ENCODE assay signal across 8 mouse cellular contexts in genomic region chr1:43092056-43093015, GRCm38 (mm10). TPM values are rescaled to one million over a fixed set of nuclear protein-coding genes. Genes with fewer than 3 reads are reported as not detected.
DNase-seq lines count a peak whose midpoint lies in the region; ATAC-seq and TF ChIP-seq lines count a peak whose summit lies in the region.

No protein-coding gene starts in this region.

- peak overlapping the region; percentile 91 for H3K9ac ChIP-seq in forebrain, embryonic 13.5 days
- peak overlapping the region; percentile 90 for H3K9ac ChIP-seq in heart, postnatal 0 days (replicated peaks; ENCODE audit: low read depth, low read length)
- H3K9ac ChIP-seq in liver, embryonic 15.5 days, result peak overlapping the region; percentile 84
- H3K9ac ChIP-seq in neural tube, embryonic 11.5 days (ENCODE audit: low read length), result peak overlapping the region; percentile 89
- H3K9ac ChIP-seq in stomach, embryonic 16.5 days (ENCODE audit: low read length), result peak overlapping the region; percentile 90

- no peaks in the 10 kb centered on the region for H3K9me3 ChIP-seq in E14TG2a.4 (ENCODE audit: low read length)
- no peaks in the 10 kb centered on the region for H3K9me3 ChIP-seq in forebrain, embryonic 13.5 days (replicated peaks)
- no peaks in the 10 kb centered on the region for H3K9me3 ChIP-seq in heart, postnatal 0 days (replicated peaks; ENCODE audit: control insufficient read depth, low read length)
- H3K9me3 ChIP-seq in liver, embryonic 15.5 days (replicated peaks), result no peaks in the 10 kb centered on the region
- H3K9me3 ChIP-seq in neural tube, embryonic 11.5 days (ENCODE audit: control insufficient read depth, low read length), result no peaks in the 10 kb centered on the region
- H3K9me3 ChIP-seq in stomach, embryonic 16.5 days (replicated peaks; ENCODE audit: control insufficient read depth, low read length), result no peaks in the 10 kb centered on the region

- H3K27ac ChIP-seq in forebrain, embryonic 13.5 days, result peak overlapping the region; percentile 72
- peak overlapping the region; percentile 79 for H3K27ac ChIP-seq in heart, postnatal 0 days (ENCODE audit: low read depth)
- H3K27ac ChIP-seq in liver, embryonic 15.5 days (replicated peaks), result peak overlapping the region; percentile 67
- peak overlapping the region; percentile 82 for H3K27ac ChIP-seq in neural tube, embryonic 11.5 days (ENCODE audit: low read depth, low read length)
- peak overlapping the region; percentile 70 for H3K27ac ChIP-seq in stomach, embryonic 16.5 days (ENCODE audit: low read length)

- H3K36me3 ChIP-seq in E14TG2a.4 (ENCODE audit: insufficient read depth, low read length), result peaks cover 11% of the 10 kb centered on the region; the same call in 1 of the 2 replicates
- H3K36me3 ChIP-seq in forebrain, embryonic 13.5 days (ENCODE audit: poor library complexity, severe bottlenecking), result no peaks in the 10 kb centered on the region
- H3K36me3 ChIP-seq in heart, postnatal 0 days (replicated peaks; ENCODE audit: control insufficient read depth, insufficient read depth, low read length), result no peaks in the 10 kb centered on the region
- 0 out of 2 replicates have a peak, but pooled peaks cover 7% of the 10 kb centered on the region for H3K36me3 ChIP-seq in liver, embryonic 15.5 days (replicated peaks)
- no peaks in the 10 kb centered on the region for H3K36me3 ChIP-seq in neural tube, embryonic 11.5 days (ENCODE audit: control insufficient read depth, insufficient read depth, low read length)
- no peaks in the 10 kb centered on the region for H3K36me3 ChIP-seq in stomach, embryonic 16.5 days (ENCODE audit: control insufficient read depth, insufficient read depth, low read length)

- peak overlapping the region; percentile 86 for H3K4me3 ChIP-seq in E14TG2a.4 (replicated peaks; ENCODE audit: low read length)
- H3K4me3 ChIP-seq in forebrain, embryonic 13.5 days, result peak overlapping the region; percentile 76
- H3K4me3 ChIP-seq in heart, postnatal 0 days (ENCODE audit: low read depth, low read length), result peak overlapping the region; percentile 84
- peak overlapping the region; percentile 79 for H3K4me3 ChIP-seq in liver, embryonic 15.5 days (replicated peaks)
- peak overlapping the region; percentile 74 for H3K4me3 ChIP-seq in neural tube, embryonic 11.5 days (ENCODE audit: low read depth, low read length)
- peak overlapping the region; percentile 81 for H3K4me3 ChIP-seq in stomach, embryonic 16.5 days (replicated peaks; ENCODE audit: low read length)

- WGBS in forebrain, embryonic 13.5 days, result under 1% methylated on average over 93 of the region's 102 CpGs
- WGBS in heart, postnatal 0 days, result 1% methylated on average over 89 of the region's 102 CpGs
- under 1% methylated on average over 102 of the region's 102 CpGs for WGBS in liver, embryonic 15.5 days (ENCODE audit: insufficient replicate concordance)
- under 1% methylated on average over 81 of the region's 102 CpGs for WGBS in neural tube, embryonic 11.5 days
- WGBS in stomach, embryonic 16.5 days, result under 1% methylated on average over 98 of the region's 102 CpGs

- peaks cover 20% of the 10 kb centered on the region for H3K27me3 ChIP-seq in E14TG2a.4 (ENCODE audit: insufficient read depth, low read length)
- H3K27me3 ChIP-seq in forebrain, embryonic 13.5 days, result no peaks in the 10 kb centered on the region
- no peaks in the 10 kb centered on the region for H3K27me3 ChIP-seq in heart, postnatal 0 days (ENCODE audit: control insufficient read depth, insufficient read depth, low read length)
- H3K27me3 ChIP-seq in liver, embryonic 15.5 days, result no peaks in the 10 kb centered on the region
- H3K27me3 ChIP-seq in neural tube, embryonic 11.5 days (ENCODE audit: control insufficient read depth, insufficient read depth, low read length), result no peaks in the 10 kb centered on the region
- H3K27me3 ChIP-seq in stomach, embryonic 16.5 days (ENCODE audit: control insufficient read depth, insufficient read depth, low read length), result no peaks in the 10 kb centered on the region

- H3K4me2 ChIP-seq in forebrain, embryonic 13.5 days, result peak overlapping the region; percentile 82
- H3K4me2 ChIP-seq in heart, postnatal 0 days (ENCODE audit: low read depth, low read length), result peak overlapping the region; percentile 98
- peak overlapping the region; percentile 92 for H3K4me2 ChIP-seq in liver, embryonic 15.5 days
- H3K4me2 ChIP-seq in neural tube, embryonic 11.5 days (ENCODE audit: low read depth), result peak overlapping the region; percentile 80
- H3K4me2 ChIP-seq in stomach, embryonic 16.5 days (ENCODE audit: low read depth, low read length), result peak overlapping the region; percentile 89

- ATAC-seq in cerebellum, adult (ENCODE audit: insufficient number of reproducible peaks, low FRiP score, low TSS enrichment), result peak; percentile 82
- ATAC-seq in forebrain, embryonic 13.5 days, result peak; percentile 89
- peak; percentile 90 for ATAC-seq in heart, postnatal 0 days (ENCODE audit: insufficient read depth, low read depth)
- peak; percentile 89 for ATAC-seq in liver, embryonic 15.5 days (ENCODE audit: insufficient read depth)
- peak; percentile 87 for ATAC-seq in neural tube, embryonic 11.5 days (ENCODE audit: insufficient read depth, low FRiP score, low TSS enrichment)
- ATAC-seq in stomach, embryonic 16.5 days (ENCODE audit: insufficient read depth, low FRiP score), result peak; percentile 88

- no peak for TF ChIP-seq CTCF in E14TG2a.4 (conservative IDR thresholded peaks at IDR 0.05; ENCODE audit: low read length)
- TF ChIP-seq CTCF in heart, postnatal 0 days (IDR thresholded peaks at IDR 0.05; ENCODE audit: low read depth), result no peak

- H3K4me1 ChIP-seq in E14TG2a.4 (replicated peaks; ENCODE audit: low read depth, low read length), result peaks cover 40% of the 10 kb centered on the region
- H3K4me1 ChIP-seq in forebrain, embryonic 13.5 days, result peaks cover 30% of the 10 kb centered on the region
- peaks cover 5% of the 10 kb centered on the region for H3K4me1 ChIP-seq in heart, postnatal 0 days (ENCODE audit: control insufficient read depth, insufficient read depth)
- H3K4me1 ChIP-seq in liver, embryonic 15.5 days (replicated peaks), result peaks cover 24% of the 10 kb centered on the region
- H3K4me1 ChIP-seq in neural tube, embryonic 11.5 days (ENCODE audit: control insufficient read depth, insufficient read depth, low read length), result 0 out of 2 replicates have a peak, but pooled peaks cover 3% of the 10 kb centered on the region
- peaks cover 13% of the 10 kb centered on the region for H3K4me1 ChIP-seq in stomach, embryonic 16.5 days (ENCODE audit: control insufficient read depth, insufficient read depth, low read length)

- DNase-seq in heart, postnatal 0 days (ENCODE audit: low spot score), result peak; percentile 51
- DNase-seq in kidney, postnatal 36 days, result peak; percentile 70 to 85
- DNase-seq in neural tube, embryonic 11.5 days (ENCODE audit: low spot score), result peak; percentile 77

- no peak for TF ChIP-seq EP300 in heart, postnatal 0 days (IDR thresholded peaks at IDR 0.05; ENCODE audit: low read depth)

RNA-seq across cellular contexts. Expression of gene Tgfbrap1, which starts 6.1 kb away (rescaled TPM):
- 13.2 and 14.9 TPM in 2 replicates for polyA plus RNA-seq in forebrain, embryonic 13.5 days (2015; fragmentation: Nextera tagmentation; extraction: Ambion mirVana)
- total RNA-seq in heart, postnatal 0 days (2014; rRNA removed; ENCODE audit: low replicate concordance), result 8.7 and 18.7 TPM in 2 replicates
- polyA plus RNA-seq in heart, postnatal 0 days (2015; fragmentation: Nextera tagmentation; extraction: Ambion mirVana), result 3.6 and 4.5 TPM in 2 replicates
- polyA plus RNA-seq in liver, embryonic 15.5 days (2015; fragmentation: Nextera tagmentation; extraction: Ambion mirVana), result 3.0 and 3.6 TPM in 2 replicates
- polyA plus RNA-seq in neural tube, embryonic 11.5 days (2014; fragmentation: Nextera tagmentation; extraction: Ambion mirVana), result 14.1 and 15.3 TPM in 2 replicates
- 9.5 and 10.2 TPM in 2 replicates for polyA plus RNA-seq in stomach, embryonic 16.5 days (2015; fragmentation: Nextera tagmentation; extraction: Ambion mirVana)

RNA-seq across cellular contexts. Expression of gene AI597479, which starts 6.2 kb away (rescaled TPM):
- 41.0 and 47.7 TPM in 2 replicates for polyA plus RNA-seq in forebrain, embryonic 13.5 days (2015; fragmentation: Nextera tagmentation; extraction: Ambion mirVana)
- 14.8 and 18.5 TPM in 2 replicates for total RNA-seq in heart, postnatal 0 days (2014; rRNA removed; ENCODE audit: low replicate concordance)
- polyA plus RNA-seq in heart, postnatal 0 days (2015; fragmentation: Nextera tagmentation; extraction: Ambion mirVana), result 15.4 and 17.1 TPM in 2 replicates
- 7.1 and 7.2 TPM in 2 replicates for polyA plus RNA-seq in liver, embryonic 15.5 days (2015; fragmentation: Nextera tagmentation; extraction: Ambion mirVana)
- polyA plus RNA-seq in neural tube, embryonic 11.5 days (2014; fragmentation: Nextera tagmentation; extraction: Ambion mirVana), result 47.2 and 52.9 TPM in 2 replicates
- polyA plus RNA-seq in stomach, embryonic 16.5 days (2015; fragmentation: Nextera tagmentation; extraction: Ambion mirVana), result 28.9 and 29.1 TPM in 2 replicates

Comparison
In these comparisons a context has a peak if more than half of its experiments do, and no peak if none do; other contexts are left out.
1. Peak in every context shown above with its lines: DNase-seq, ATAC-seq, H3K4me3 ChIP-seq and H3K27ac ChIP-seq.